Mouse (Mus musculus) hindbrain, embryonic 13.5 days (tissue): Measurements from ENCODE around the gene Ptpre. TPM values are rescaled to one million over a fixed set of nuclear protein-coding genes. Genes with fewer than 3 reads are reported as not detected.

ENCODE experiments used
- ATAC-seq: fragments of 200-750 bp; cut with Nextera tagmentation; 2 replicates; pipeline ENCODE4 v1.8.0; 2017; ENCODE audit warnings: moderate TSS enrichment; ENCODE audit not compliant: low FRiP score
- H3K27ac ChIP-seq: fragments of 300-500 bp; sonication (generic); 2 replicates; pipeline ENCODE4 v1.5.1; 2015; ENCODE audit warnings: inconsistent platforms, mild to moderate bottlenecking, moderate library complexity
- H3K27me3 ChIP-seq: fragments of 300-500 bp; sonication (generic); 2 replicates; pipeline ENCODE4 v1.6.1; 2015; ENCODE audit warnings: mild to moderate bottlenecking, inconsistent platforms
- H3K36me3 ChIP-seq: fragments of 300-500 bp; sonication (generic); 2 replicates; pipeline ENCODE4 v1.6.1; 2015; ENCODE audit warnings: mild to moderate bottlenecking, inconsistent platforms
- H3K4me1 ChIP-seq: fragments of 300-500 bp; sonication (generic); replicated peaks from 2 replicates; pipeline ENCODE4 v1.6.1; 2015; ENCODE audit warnings: inconsistent platforms
- H3K4me2 ChIP-seq: fragments of 300-500 bp; sonication (generic); 2 replicates; pipeline ENCODE4 v1.6.1; 2015; ENCODE audit warnings: inconsistent platforms, mild to moderate bottlenecking, moderate library complexity
- H3K4me3 ChIP-seq: fragments of 300-500 bp; sonication (generic); 2 replicates; pipeline ENCODE4 v1.5.1; 2015; ENCODE audit warnings: mild to moderate bottlenecking, inconsistent platforms
- H3K9ac ChIP-seq: fragments of 300-500 bp; sonication (generic); 2 replicates; pipeline ENCODE4 v1.6.1; 2015; ENCODE audit warnings: mild to moderate bottlenecking, inconsistent platforms
- H3K9me3 ChIP-seq: fragments of 300-500 bp; sonication (generic); 2 replicates; pipeline ENCODE4 v1.6.1; 2016; ENCODE audit warnings: inconsistent platforms
- WGBS: fragments of 180-500 bp; shearing (Covaris S2); methylation state at CpG from one replicate; pipeline ENCODE4 v1.1.7; 2015; 5-methylcytosine and 5-hydroxymethylcytosine counted together
- polyA plus RNA-seq: library from polyadenylated mRNA; unstranded; fragments of >200 nt; fragmentation: Nextera tagmentation; extraction: Ambion mirVana; gene quantifications from 2 replicates; pipeline ENCODE4 v1.2.1, GENCODE M21; 2015

Gene Ptpre
- polyA plus RNA-seq, 1 experiment from 2014 or later = 4.4 TPM

DNA sequence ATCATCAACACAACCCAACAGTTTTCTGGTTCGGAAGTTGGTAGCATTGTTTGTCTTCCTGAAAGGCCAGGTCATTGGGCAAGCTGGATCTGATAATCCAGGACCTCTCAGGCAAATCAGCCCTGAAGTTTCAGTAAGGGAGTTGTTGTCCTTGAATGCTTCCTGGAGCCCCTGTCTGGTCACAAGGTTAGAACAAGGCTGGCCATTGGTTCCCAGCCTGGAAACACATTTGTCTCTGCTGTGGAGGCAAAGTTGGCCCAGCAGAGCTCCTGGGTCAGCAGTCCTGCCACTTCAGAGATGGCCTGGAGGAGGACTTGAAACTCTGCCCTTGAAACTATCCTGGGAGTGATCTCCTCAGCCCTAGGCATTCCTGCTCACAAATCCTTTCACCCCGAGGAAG is 2.1 kb downstream of the Ptpre start:
- Histone ChIP-seq H3K27me3 (peaks cover 31% of the 10 kb centered on the region), H3K4me3 (no peak overlapping the region), H3K9ac (no peak overlapping the region), H3K36me3 (no peaks in the 10 kb centered on the region), H3K4me1 (peaks cover 13% of the 10 kb centered on the region), H3K9me3 (no peaks in the 10 kb centered on the region), H3K4me2 (peak overlapping the region; percentile 85), H3K27ac (no peak overlapping the region)
- 88% methylated on average over 2 of the region's 2 CpGs for WGBS
- ATAC-seq = no peak

DNA sequence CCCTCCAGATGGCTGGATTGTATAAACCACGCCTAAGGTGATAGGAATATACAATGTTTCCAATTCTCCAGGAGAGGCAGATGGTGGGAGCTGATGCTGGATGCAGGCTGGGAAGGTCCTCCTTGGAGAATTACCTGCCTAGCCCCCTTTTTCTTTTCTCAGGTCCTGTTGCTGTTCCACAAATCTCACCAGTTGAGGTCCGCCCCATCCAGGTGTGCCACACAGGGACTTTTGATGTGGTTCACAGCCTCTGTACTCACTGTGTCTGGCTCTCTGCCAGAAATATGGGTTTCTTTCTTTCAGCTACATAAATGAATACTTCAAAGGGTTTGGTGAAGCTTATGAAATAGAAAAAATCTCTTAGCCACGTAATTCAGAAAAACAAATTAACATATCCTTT is 5.0 kb downstream of the Ptpre start:
- no peak for ATAC-seq
- peaks cover 31% of the 10 kb centered on the region for H3K27me3 ChIP-seq
- H3K9ac ChIP-seq = no peak overlapping the region
- no peaks in the 10 kb centered on the region for H3K36me3 ChIP-seq
- no peak overlapping the region for H3K4me3 ChIP-seq
- peaks cover 18% of the 10 kb centered on the region for H3K4me1 ChIP-seq
- H3K9me3 ChIP-seq = no peaks in the 10 kb centered on the region
- H3K27ac ChIP-seq = no peak overlapping the region
- WGBS = 75% methylated on average over 3 of the region's 3 CpGs
- no peak overlapping the region for H3K4me2 ChIP-seq

DNA sequence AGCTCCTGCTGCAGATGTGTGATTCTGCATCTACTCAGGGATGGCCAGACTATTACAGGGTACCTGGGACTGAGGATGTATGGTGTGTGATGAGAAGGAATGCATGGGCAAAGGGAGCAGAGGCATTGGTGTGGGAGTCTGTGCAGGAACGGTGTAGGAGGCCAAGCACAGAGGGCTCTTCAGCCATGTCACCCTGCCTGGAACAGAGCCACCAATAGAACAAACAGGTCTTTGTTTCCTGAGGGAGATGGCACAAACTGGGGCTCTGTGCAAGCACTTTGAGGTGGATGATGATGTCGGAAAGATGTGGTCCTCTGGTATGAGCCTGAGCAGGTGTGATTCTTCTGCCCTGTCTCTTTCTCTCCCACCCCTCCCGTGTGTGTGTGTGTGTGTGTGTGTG is 5.8 kb downstream of the Ptpre start:
- no peak overlapping the region for H3K4me2 ChIP-seq
- ATAC-seq = no peak
- peaks cover 31% of the 10 kb centered on the region for H3K27me3 ChIP-seq
- H3K9me3 ChIP-seq = no peaks in the 10 kb centered on the region
- no peak overlapping the region for H3K4me3 ChIP-seq
- H3K36me3 ChIP-seq = no peaks in the 10 kb centered on the region
- 74% methylated on average over 3 of the region's 3 CpGs for WGBS
- H3K9ac ChIP-seq = no peak overlapping the region
- peaks cover 18% of the 10 kb centered on the region for H3K4me1 ChIP-seq
- no peak overlapping the region for H3K27ac ChIP-seq

DNA sequence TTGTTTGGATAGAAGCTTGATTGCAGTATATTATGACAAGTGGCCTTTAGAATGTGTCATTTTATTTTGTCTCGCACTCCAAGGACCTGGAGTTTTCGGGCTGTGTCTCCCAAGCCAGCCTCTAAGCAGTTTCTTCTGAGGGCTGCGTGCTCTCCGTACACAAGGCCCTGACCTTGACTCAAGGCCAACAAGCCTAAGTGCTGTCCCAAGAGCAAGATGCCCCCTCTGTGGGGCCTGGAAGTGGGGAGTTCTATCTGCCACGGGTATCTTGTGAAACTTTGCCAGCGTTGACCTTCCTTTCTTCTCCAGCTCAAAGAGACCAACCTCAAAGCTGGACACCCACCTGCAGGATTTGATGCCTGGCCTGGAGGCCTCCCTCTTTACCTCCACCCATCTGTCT is 7.0 kb downstream of the Ptpre start:
- Histone ChIP-seq H3K36me3 (no peaks in the 10 kb centered on the region), H3K4me3 (no peak overlapping the region), H3K4me1 (peaks cover 20% of the 10 kb centered on the region), H3K9me3 (no peaks in the 10 kb centered on the region), H3K9ac (no peak overlapping the region), H3K27ac (no peak overlapping the region), H3K4me2 (no peak overlapping the region), H3K27me3 (peaks cover 21% of the 10 kb centered on the region)
- ATAC-seq = no peak
- 90% methylated on average over 6 of the region's 6 CpGs for WGBS

DNA sequence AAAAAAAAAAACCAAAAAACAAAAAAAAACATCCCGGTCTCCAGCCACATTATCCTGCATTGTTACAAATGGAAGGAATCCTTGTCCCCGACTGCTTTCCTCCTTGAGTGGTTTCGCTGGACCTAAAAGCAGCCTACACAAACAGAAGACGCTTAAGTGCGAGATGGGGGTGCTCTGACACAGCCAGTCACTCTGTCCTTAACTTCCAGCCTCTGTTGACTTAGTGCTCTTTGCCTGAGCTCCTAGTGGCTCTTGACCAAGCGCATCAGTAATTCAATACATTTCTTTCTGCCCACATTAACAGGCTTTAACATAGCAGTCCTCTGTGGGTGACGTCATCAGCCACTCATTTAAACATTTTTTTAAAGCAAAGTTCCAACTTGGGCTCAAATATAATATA is 8.7 kb downstream of the Ptpre start:
- Histone ChIP-seq H3K36me3 (no peaks in the 10 kb centered on the region), H3K27ac (no peak overlapping the region), H3K4me1 (peaks cover 29% of the 10 kb centered on the region), H3K4me3 (no peak overlapping the region), H3K9me3 (no peaks in the 10 kb centered on the region), H3K4me2 (no peak overlapping the region), H3K9ac (no peak overlapping the region), H3K27me3 (peaks cover 18% of the 10 kb centered on the region)
- no peak for ATAC-seq
- WGBS = 83% methylated on average over 7 of the region's 7 CpGs

DNA sequence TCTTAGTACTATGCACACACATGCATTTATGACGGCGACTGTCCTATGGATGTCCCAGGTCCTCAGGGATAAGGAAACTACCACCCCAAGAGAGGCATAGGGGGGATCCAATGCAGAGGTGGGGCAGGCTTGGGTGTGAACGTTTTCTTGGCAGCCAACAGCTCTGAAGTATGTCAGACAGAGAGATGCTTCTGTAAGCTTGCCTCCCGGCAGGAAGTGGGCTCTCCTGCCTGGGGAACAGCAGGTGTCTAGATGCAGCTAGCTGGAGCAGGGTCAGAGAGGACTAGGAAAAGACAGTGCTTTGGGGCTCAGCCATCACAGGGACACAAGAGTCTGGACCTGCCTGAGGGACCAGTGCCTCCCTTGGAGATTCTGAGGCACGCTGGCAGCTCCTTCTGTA is 9.2 kb downstream of the Ptpre start:
- H3K36me3 ChIP-seq = no peaks in the 10 kb centered on the region
- 64% methylated on average over 5 of the region's 5 CpGs for WGBS
- no peak for ATAC-seq

DNA sequence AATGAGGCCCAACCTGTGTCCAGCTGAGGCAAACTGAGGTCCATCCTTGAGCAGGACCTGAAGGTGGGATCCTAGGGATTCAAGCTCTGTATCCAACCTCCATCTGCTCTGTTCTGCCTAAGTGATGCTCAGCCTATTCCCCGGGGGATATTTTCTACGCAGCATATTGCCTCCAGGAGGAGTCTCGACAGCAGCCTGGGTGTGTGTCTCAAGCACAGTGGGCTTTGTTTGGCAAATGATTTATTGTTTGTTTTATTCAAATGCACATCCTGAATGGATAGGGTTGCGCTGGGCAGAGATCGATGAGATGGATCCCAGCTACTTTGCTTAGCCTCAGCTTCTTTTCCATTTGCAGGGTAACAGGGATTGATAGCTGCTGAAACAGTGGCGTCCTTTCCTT is 11.2 kb downstream of the Ptpre start:
- peak overlapping the region; percentile 15; the same call in 1 of the 2 replicates for H3K27ac ChIP-seq
- no peak overlapping the region for H3K4me2 ChIP-seq
- H3K9ac ChIP-seq = no peak overlapping the region; the same call in 1 of the 2 replicates
- ATAC-seq = no peak
- H3K27me3 ChIP-seq = peaks cover 24% of the 10 kb centered on the region
- WGBS = 30% methylated on average over 6 of the region's 6 CpGs
- peaks cover 33% of the 10 kb centered on the region for H3K4me1 ChIP-seq
- H3K36me3 ChIP-seq = no peaks in the 10 kb centered on the region
- no peaks in the 10 kb centered on the region for H3K9me3 ChIP-seq
- H3K4me3 ChIP-seq = no peak overlapping the region

More for the DNA sequence above, 9.2 kb downstream of the Ptpre start:
- Histone ChIP-seq H3K27ac (no peak overlapping the region), H3K9ac (no peak overlapping the region), H3K4me3 (no peak overlapping the region), H3K4me1 (peaks cover 32% of the 10 kb centered on the region), H3K4me2 (no peak overlapping the region), H3K27me3 (peaks cover 23% of the 10 kb centered on the region), H3K9me3 (no peaks in the 10 kb centered on the region)

DNA sequence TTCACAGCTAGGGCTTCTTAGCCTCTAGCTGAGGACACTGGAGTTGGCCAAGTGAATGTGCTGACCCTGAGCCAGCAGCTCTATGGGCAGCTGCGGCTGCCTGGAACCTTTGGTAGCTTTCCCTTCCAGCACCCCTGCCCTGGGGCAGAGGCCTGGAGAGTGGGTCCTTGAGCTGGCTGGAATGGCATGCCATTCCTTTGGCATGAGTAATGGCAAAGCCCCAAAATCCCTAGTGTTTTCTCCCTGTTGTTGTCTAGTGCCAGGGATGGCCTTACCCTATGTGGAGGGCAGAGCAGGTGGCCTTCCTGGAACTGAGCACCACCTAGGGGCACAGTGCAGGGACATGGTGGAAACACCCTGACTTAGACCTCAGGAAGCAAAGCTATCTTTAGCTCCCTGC is 14.3 kb downstream of the Ptpre start:
- H3K4me2 ChIP-seq = no peak overlapping the region
- no peak overlapping the region for H3K9ac ChIP-seq
- H3K4me1 ChIP-seq = peaks cover 30% of the 10 kb centered on the region
- no peak for ATAC-seq
- no peaks in the 10 kb centered on the region for H3K36me3 ChIP-seq
- 96% methylated on average over 1 of the region's 1 CpGs for WGBS
- peaks cover 21% of the 10 kb centered on the region for H3K27me3 ChIP-seq
- no peak overlapping the region for H3K4me3 ChIP-seq
- no peak overlapping the region for H3K27ac ChIP-seq
- no peaks in the 10 kb centered on the region for H3K9me3 ChIP-seq

DNA sequence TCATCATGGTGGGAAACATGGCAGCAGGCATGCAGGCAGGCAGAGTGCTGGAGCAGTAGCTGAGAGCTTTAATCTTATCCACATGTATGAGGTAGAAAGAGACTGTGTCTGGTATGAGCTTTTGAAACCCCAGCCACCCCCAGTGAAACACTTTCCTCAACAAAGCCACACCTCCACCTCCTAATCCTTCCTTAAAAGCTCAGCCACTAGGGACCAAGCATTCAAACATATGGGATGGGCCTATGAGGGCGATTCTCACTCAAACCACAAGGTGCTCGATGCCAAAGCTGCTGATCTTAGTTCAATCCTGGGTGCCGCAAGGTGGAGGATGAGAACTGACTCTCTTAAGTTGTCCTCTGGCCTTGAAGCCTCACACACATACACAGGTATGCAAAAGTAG is 16.3 kb downstream of the Ptpre start:
- no peak for ATAC-seq
- H3K4me3 ChIP-seq = no peak overlapping the region
- WGBS = 89% methylated on average over 3 of the region's 3 CpGs

DNA sequence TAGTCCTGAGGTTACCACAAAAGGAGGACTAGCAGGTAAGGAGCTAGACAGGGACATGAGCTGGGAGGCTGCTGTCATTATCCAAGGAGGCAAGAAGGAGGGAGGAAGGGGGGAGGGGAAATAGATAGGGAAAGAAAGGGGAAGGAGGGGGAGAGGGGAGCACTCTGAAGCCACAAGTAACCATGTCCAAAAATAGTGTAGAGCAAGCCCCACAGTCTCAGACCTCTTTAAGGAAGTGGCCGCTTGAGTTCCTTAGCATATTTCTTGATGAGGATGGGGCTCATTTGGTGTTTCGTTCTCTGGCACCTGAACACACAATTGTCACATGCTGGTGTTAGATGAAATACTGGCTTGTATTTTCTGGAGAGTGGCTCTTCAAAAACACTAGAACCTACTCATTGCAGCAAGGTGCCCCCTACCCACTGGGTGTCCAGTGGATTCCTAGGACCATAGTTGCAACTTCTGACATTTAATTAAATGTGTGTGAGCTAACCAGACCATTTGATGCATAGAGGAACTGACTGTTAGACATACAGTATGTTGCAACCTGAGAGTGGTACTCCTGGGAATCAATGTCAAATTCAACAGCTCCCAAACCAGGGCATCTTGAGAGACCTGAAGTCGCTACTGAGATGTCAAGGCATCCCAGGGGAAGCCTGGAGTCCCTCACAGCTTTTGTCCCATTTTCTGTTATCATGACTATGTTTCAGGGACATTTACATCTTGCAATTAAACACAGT is 19.6 kb downstream of the Ptpre start:
- Histone ChIP-seq H3K4me1 (0 out of 2 replicates have a peak, but pooled peaks cover 2% of the 10 kb centered on the region), H3K27ac (no peak overlapping the region), H3K9me3 (no peaks in the 10 kb centered on the region), H3K9ac (no peak overlapping the region), H3K36me3 (no peaks in the 10 kb centered on the region), H3K4me2 (no peak overlapping the region), H3K27me3 (no peaks in the 10 kb centered on the region), H3K4me3 (no peak overlapping the region)
- ATAC-seq = no peak
- 85% methylated on average over 3 of the region's 3 CpGs for WGBS

More for the DNA sequence above, 16.3 kb downstream of the Ptpre start:
- H3K4me2 ChIP-seq = no peak overlapping the region
- peaks cover 21% of the 10 kb centered on the region for H3K27me3 ChIP-seq
- no peak overlapping the region for H3K27ac ChIP-seq
- no peak overlapping the region for H3K9ac ChIP-seq
- H3K9me3 ChIP-seq = no peaks in the 10 kb centered on the region
- no peaks in the 10 kb centered on the region for H3K36me3 ChIP-seq
- H3K4me1 ChIP-seq = peaks cover 20% of the 10 kb centered on the region

DNA sequence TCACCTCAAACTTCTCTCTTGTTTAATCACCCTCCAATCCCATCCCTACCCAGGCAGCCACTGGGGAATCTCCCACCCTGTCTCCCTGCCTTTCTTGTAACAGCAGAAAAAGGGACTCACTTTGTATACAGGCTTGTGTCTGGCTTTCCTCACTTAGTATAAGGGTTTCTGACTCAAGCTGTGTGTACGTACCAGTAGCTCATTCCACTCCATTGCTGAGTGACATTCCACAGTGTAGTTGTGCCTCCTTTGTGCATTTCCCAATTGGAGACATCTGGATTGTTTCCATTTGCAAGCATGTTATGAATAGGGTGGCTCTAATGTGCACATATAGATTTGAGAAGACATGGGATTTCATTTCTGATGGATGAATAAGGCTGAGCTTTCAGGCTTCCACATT is 23.0 kb downstream of the Ptpre start:
- H3K9me3 ChIP-seq = no peaks in the 10 kb centered on the region
- WGBS = 73% methylated on average over 1 of the region's 1 CpGs

DNA sequence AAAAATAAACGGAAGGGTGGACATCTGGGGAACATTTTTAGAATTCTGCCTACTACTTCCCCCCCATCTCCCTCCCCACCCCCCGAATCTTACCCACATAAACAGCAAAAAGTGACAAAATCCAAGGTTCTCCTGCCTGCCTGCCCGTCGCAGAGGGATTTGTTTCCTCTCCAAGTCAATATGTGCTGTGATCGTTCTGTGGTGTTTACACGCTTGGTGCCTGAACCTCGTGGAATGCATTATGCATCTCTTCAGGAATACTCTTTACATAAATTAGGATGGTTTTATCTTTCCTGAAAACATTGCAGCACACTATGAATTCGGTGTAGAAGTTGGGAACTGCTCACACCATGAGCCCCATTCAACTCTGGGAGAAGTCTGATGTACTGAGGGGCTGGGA is 26.7 kb downstream of the Ptpre start:
- Histone ChIP-seq H3K27me3 (no peaks in the 10 kb centered on the region), H3K4me2 (no peak overlapping the region), H3K27ac (no peak overlapping the region), H3K9ac (no peak overlapping the region), H3K4me3 (no peak overlapping the region), H3K36me3 (no peaks in the 10 kb centered on the region), H3K4me1 (peaks cover 20% of the 10 kb centered on the region), H3K9me3 (no peaks in the 10 kb centered on the region)
- WGBS = 75% methylated on average over 8 of the region's 8 CpGs
- ATAC-seq = no peak

More for the DNA sequence above, 23.0 kb downstream of the Ptpre start:
- ATAC-seq = no peak
- no peaks in the 10 kb centered on the region for H3K36me3 ChIP-seq
- H3K9ac ChIP-seq = no peak overlapping the region
- no peak overlapping the region for H3K4me2 ChIP-seq
- H3K27me3 ChIP-seq = no peaks in the 10 kb centered on the region
- H3K4me1 ChIP-seq = 0 out of 2 replicates have a peak, but pooled peaks cover 2% of the 10 kb centered on the region
- no peak overlapping the region for H3K4me3 ChIP-seq
- H3K27ac ChIP-seq = no peak overlapping the region

DNA sequence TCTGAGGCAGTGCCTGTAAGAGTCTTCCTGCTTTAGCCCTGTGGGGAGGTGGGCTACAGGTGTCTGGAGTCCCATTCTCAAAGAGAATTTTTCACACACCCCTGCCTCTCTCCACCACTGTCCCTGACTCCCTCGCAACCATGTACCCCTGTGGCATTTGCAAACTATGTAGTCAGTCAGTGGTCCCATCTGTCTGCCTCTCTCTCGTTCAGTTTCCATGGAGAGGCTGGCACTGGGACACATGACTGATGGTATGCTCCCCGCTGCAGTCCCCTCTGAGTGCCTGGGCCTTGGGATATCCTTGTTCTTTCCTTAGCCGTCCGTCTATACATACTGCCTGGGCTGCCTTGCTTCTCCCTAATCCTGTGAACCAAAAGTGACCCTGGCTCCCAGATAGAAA is 28.7 kb downstream of the Ptpre start:
- ATAC-seq = no peak
- H3K4me1 ChIP-seq = peaks cover 20% of the 10 kb centered on the region
- no peak overlapping the region for H3K9ac ChIP-seq
- H3K36me3 ChIP-seq = no peaks in the 10 kb centered on the region
- H3K27ac ChIP-seq = no peak overlapping the region
- H3K27me3 ChIP-seq = no peaks in the 10 kb centered on the region
- no peaks in the 10 kb centered on the region for H3K9me3 ChIP-seq
- H3K4me2 ChIP-seq = no peak overlapping the region
- WGBS = 56% methylated on average over 5 of the region's 5 CpGs
- no peak overlapping the region for H3K4me3 ChIP-seq
